Mouse (Mus musculus): ENCODE measurements at regions not wholly inside any gene's neighbourhood (a gene's known extent, or its start where the extent isn't known, plus 50 kb on each side); places are given as distances from the start of the nearest gene placed in this dataset.
"Not testable (repeated sequence)": the region's sequence is repeated elsewhere in the genome, so short reads cannot be mapped to it uniquely, and the experiment has no call there.

GRCm38 (mm10) chr4:23193384-23194135 lies 705.4 kb upstream of the Pou3f2 start:
- Histone ChIP-seq H3K4me1 (ENCODE audit: control insufficient read depth, insufficient read depth, low read length) (no peaks in the 10 kb centered on the region), H3K4me2 (replicated peaks; ENCODE audit: low read depth, low read length) (no peak overlapping the region), H3K9ac (replicated peaks; ENCODE audit: low read depth, low read length) (no peak overlapping the region), H3K27me3 (ENCODE audit: control insufficient read depth, insufficient read depth, low read length) (no peaks in the 10 kb centered on the region), H3K27ac (ENCODE audit: low read length) (no peak overlapping the region), H3K36me3 (ENCODE audit: control insufficient read depth, insufficient read depth, low read length) (no peaks in the 10 kb centered on the region), H3K4me3 (ENCODE audit: low read depth, low read length) (no peak overlapping the region), H3K9me3 (ENCODE audit: control insufficient read depth, low read depth, low read length) (no peaks in the 10 kb centered on the region)
- ATAC-seq (ENCODE audit: insufficient number of reproducible peaks, insufficient read depth, low FRiP score, low read depth): no peak
- WGBS: 69% methylated on average over 6 of the region's 6 CpGs

GRCm38 (mm10) chr4:23173811-23174210 lies 685.6 kb upstream of the Pou3f2 start:
- ATAC-seq (ENCODE audit: insufficient number of reproducible peaks, insufficient read depth, low FRiP score, low read depth): no peak
- WGBS: 72% methylated on average over 1 of the region's 1 CpGs

GRCm38 (mm10) chr4:23173330-23173729 lies 685.2 kb upstream of the Pou3f2 start:
- no peak overlapping the region for H3K4me3 ChIP-seq (ENCODE audit: low read depth, low read length)

More at GRCm38 (mm10) chr4:23173811-23174210, 685.6 kb upstream of the Pou3f2 start:
- Histone ChIP-seq H3K9me3 (ENCODE audit: control insufficient read depth, low read depth, low read length) (no peaks in the 10 kb centered on the region), H3K27me3 (ENCODE audit: control insufficient read depth, insufficient read depth, low read length) (no peaks in the 10 kb centered on the region), H3K4me1 (ENCODE audit: control insufficient read depth, insufficient read depth, low read length) (no peaks in the 10 kb centered on the region), H3K9ac (replicated peaks; ENCODE audit: low read depth, low read length) (no peak overlapping the region), H3K36me3 (ENCODE audit: control insufficient read depth, insufficient read depth, low read length) (no peaks in the 10 kb centered on the region), H3K27ac (ENCODE audit: low read length) (no peak overlapping the region), H3K4me3 (ENCODE audit: low read depth, low read length) (no peak overlapping the region), H3K4me2 (replicated peaks; ENCODE audit: low read depth, low read length) (no peak overlapping the region)

GRCm38 (mm10) chr4:23148097-23148849 lies 660.1 kb upstream of the Pou3f2 start:
- no peaks in the 10 kb centered on the region for H3K9me3 ChIP-seq (ENCODE audit: control insufficient read depth, low read depth, low read length)
- H3K27ac ChIP-seq (ENCODE audit: low read length): no peak overlapping the region
- no peaks in the 10 kb centered on the region for H3K4me1 ChIP-seq (ENCODE audit: control insufficient read depth, insufficient read depth, low read length)
- no peak for ATAC-seq (ENCODE audit: insufficient number of reproducible peaks, insufficient read depth, low FRiP score, low read depth)
- 87% methylated on average over 3 of the region's 3 CpGs for WGBS
- H3K4me3 ChIP-seq (ENCODE audit: low read depth, low read length): no peak overlapping the region
- H3K36me3 ChIP-seq (ENCODE audit: control insufficient read depth, insufficient read depth, low read length): no peaks in the 10 kb centered on the region
- H3K27me3 ChIP-seq (ENCODE audit: control insufficient read depth, insufficient read depth, low read length): no peaks in the 10 kb centered on the region
- H3K4me2 ChIP-seq (replicated peaks; ENCODE audit: low read depth, low read length): no peak overlapping the region
- no peak overlapping the region for H3K9ac ChIP-seq (replicated peaks; ENCODE audit: low read depth, low read length)

More at GRCm38 (mm10) chr4:23173330-23173729, 685.2 kb upstream of the Pou3f2 start:
- Histone ChIP-seq H3K9ac (replicated peaks; ENCODE audit: low read depth, low read length) (no peak overlapping the region), H3K27me3 (ENCODE audit: control insufficient read depth, insufficient read depth, low read length) (no peaks in the 10 kb centered on the region), H3K27ac (ENCODE audit: low read length) (no peak overlapping the region), H3K9me3 (ENCODE audit: control insufficient read depth, low read depth, low read length) (no peaks in the 10 kb centered on the region), H3K4me1 (ENCODE audit: control insufficient read depth, insufficient read depth, low read length) (no peaks in the 10 kb centered on the region), H3K36me3 (ENCODE audit: control insufficient read depth, insufficient read depth, low read length) (no peaks in the 10 kb centered on the region), H3K4me2 (replicated peaks; ENCODE audit: low read depth, low read length) (no peak overlapping the region)
- 74% methylated on average over 4 of the region's 4 CpGs for WGBS
- no peak for ATAC-seq (ENCODE audit: insufficient number of reproducible peaks, insufficient read depth, low FRiP score, low read depth)

GRCm38 (mm10) chr4:23133386-23133785 lies 645.2 kb upstream of the Pou3f2 start:
- Histone ChIP-seq H3K4me2 (replicated peaks; ENCODE audit: low read depth, low read length) (no peak overlapping the region), H3K36me3 (ENCODE audit: control insufficient read depth, insufficient read depth, low read length) (no peaks in the 10 kb centered on the region), H3K27ac (ENCODE audit: low read length) (no peak overlapping the region), H3K27me3 (ENCODE audit: control insufficient read depth, insufficient read depth, low read length) (no peaks in the 10 kb centered on the region), H3K9me3 (ENCODE audit: control insufficient read depth, low read depth, low read length) (no peaks in the 10 kb centered on the region), H3K4me1 (ENCODE audit: control insufficient read depth, insufficient read depth, low read length) (no peaks in the 10 kb centered on the region), H3K9ac (replicated peaks; ENCODE audit: low read depth, low read length) (no peak overlapping the region), H3K4me3 (ENCODE audit: low read depth, low read length) (no peak overlapping the region)
- no peak for ATAC-seq (ENCODE audit: insufficient number of reproducible peaks, insufficient read depth, low FRiP score, low read depth)
- WGBS: 45% methylated on average over 2 of the region's 2 CpGs

- not testable (repeated sequence) for ATAC-seq (ENCODE audit: insufficient number of reproducible peaks, insufficient read depth, low FRiP score, low read depth); H3K27me3 ChIP-seq (ENCODE audit: control insufficient read depth, insufficient read depth, low read length); H3K4me2 ChIP-seq (replicated peaks; ENCODE audit: low read depth, low read length); H3K9me3 ChIP-seq (ENCODE audit: control insufficient read depth, low read depth, low read length); H3K27ac ChIP-seq (ENCODE audit: low read length); H3K9ac ChIP-seq (replicated peaks; ENCODE audit: low read depth, low read length); H3K4me1 ChIP-seq (ENCODE audit: control insufficient read depth, insufficient read depth, low read length); H3K36me3 ChIP-seq (ENCODE audit: control insufficient read depth, insufficient read depth, low read length); H3K4me3 ChIP-seq (ENCODE audit: low read depth, low read length)
- 90% methylated on average over 2 of the region's 2 CpGs for WGBS
Measured at GRCm38 (mm10) chr4:23101452-23101851, 613.3 kb upstream of the Pou3f2 start.

GRCm38 (mm10) chr4:23079521-23079920 lies 591.4 kb upstream of the Pou3f2 start:
- Histone ChIP-seq H3K36me3 (ENCODE audit: control insufficient read depth, insufficient read depth, low read length) (no peaks in the 10 kb centered on the region), H3K27me3 (ENCODE audit: control insufficient read depth, insufficient read depth, low read length) (no peaks in the 10 kb centered on the region), H3K9ac (replicated peaks; ENCODE audit: low read depth, low read length) (no peak overlapping the region), H3K4me1 (ENCODE audit: control insufficient read depth, insufficient read depth, low read length) (no peaks in the 10 kb centered on the region), H3K9me3 (ENCODE audit: control insufficient read depth, low read depth, low read length) (no peaks in the 10 kb centered on the region), H3K4me2 (replicated peaks; ENCODE audit: low read depth, low read length) (no peak overlapping the region), H3K4me3 (ENCODE audit: low read depth, low read length) (no peak overlapping the region), H3K27ac (ENCODE audit: low read length) (no peak overlapping the region)
- 90% methylated on average over 5 of the region's 5 CpGs for WGBS
- no peak for ATAC-seq (ENCODE audit: insufficient number of reproducible peaks, insufficient read depth, low FRiP score, low read depth)

GRCm38 (mm10) chr4:23077603-23078002 lies 589.4 kb upstream of the Pou3f2 start:
- 69% methylated on average over 2 of the region's 2 CpGs for WGBS
- H3K9me3 ChIP-seq (ENCODE audit: control insufficient read depth, low read depth, low read length): no peaks in the 10 kb centered on the region
- no peak overlapping the region for H3K9ac ChIP-seq (replicated peaks; ENCODE audit: low read depth, low read length)
- H3K4me3 ChIP-seq (ENCODE audit: low read depth, low read length): no peak overlapping the region
- no peak overlapping the region for H3K4me2 ChIP-seq (replicated peaks; ENCODE audit: low read depth, low read length)
- H3K27me3 ChIP-seq (ENCODE audit: control insufficient read depth, insufficient read depth, low read length): no peaks in the 10 kb centered on the region
- H3K4me1 ChIP-seq (ENCODE audit: control insufficient read depth, insufficient read depth, low read length): no peaks in the 10 kb centered on the region
- ATAC-seq (ENCODE audit: insufficient number of reproducible peaks, insufficient read depth, low FRiP score, low read depth): no peak
- no peaks in the 10 kb centered on the region for H3K36me3 ChIP-seq (ENCODE audit: control insufficient read depth, insufficient read depth, low read length)
- no peak overlapping the region for H3K27ac ChIP-seq (ENCODE audit: low read length)
